Mouse (Mus musculus) lung, postnatal 0 days (tissue): ENCODE results near the gene Amn. TPM values are rescaled to one million over a fixed set of nuclear protein-coding genes. Genes with fewer than 3 reads are reported as not detected.
A peak's percentile ranks its signal among the peaks of the same experiment; 100 is the strongest.

Experiments used
- ATAC-seq: fragments of 200-750 bp; cut with Nextera tagmentation; 2 replicates; pipeline ENCODE4 v1.8.0; 2017; ENCODE audit warnings: moderate library complexity
- DNase-seq: peaks from one replicate; pipeline ENCODE4 v3.0.0-alpha.2; 2016; ENCODE audit warnings: low spot score
- H3K27ac ChIP-seq: fragments of 300-500 bp; sonication (generic); 2 replicates; pipeline ENCODE4 v1.5.1; 2014; ENCODE audit warnings: antibody characterized with exemption, mild to moderate bottlenecking, low read length, mixed read lengths
- H3K27me3 ChIP-seq: fragments of 300-500 bp; sonication (generic); replicated peaks from 2 replicates; pipeline ENCODE4 v1.6.1; 2014; ENCODE audit warnings: low read length, mixed read lengths; ENCODE audit not compliant: insufficient read depth
- H3K36me3 ChIP-seq: fragments of 300-500 bp; sonication (generic); 2 replicates; pipeline ENCODE4 v1.6.1; 2014; ENCODE audit warnings: low read length, mixed read lengths; ENCODE audit not compliant: insufficient read depth
- H3K4me1 ChIP-seq: fragments of 300-500 bp; sonication (generic); 2 replicates; pipeline ENCODE4 v1.6.1; 2014; ENCODE audit warnings: antibody characterized with exemption, low read depth, low read length, mixed read lengths; ENCODE audit not compliant: insufficient read depth
- H3K4me2 ChIP-seq: fragments of 300-500 bp; sonication (generic); replicated peaks from 2 replicates; pipeline ENCODE4 v1.6.1; 2014; ENCODE audit warnings: low read depth, mild to moderate bottlenecking, low read length, moderate library complexity, mixed read lengths
- H3K4me3 ChIP-seq: fragments of 300-500 bp; sonication (generic); 2 replicates; pipeline ENCODE4 v1.5.1; 2014; ENCODE audit warnings: low read depth, low read length
- H3K9ac ChIP-seq: fragments of 300-500 bp; sonication (generic); replicated peaks from 2 replicates; pipeline ENCODE4 v1.6.1; 2014; ENCODE audit warnings: low read depth, mild to moderate bottlenecking
- H3K9me3 ChIP-seq: fragments of 300-500 bp; sonication (generic); 2 replicates; pipeline ENCODE4 v1.6.1; 2016; ENCODE audit warnings: low read length, mixed read lengths
- CTCF ChIP-seq: IDR thresholded peaks from 2 replicates; pipeline ENCODE4 v1.5.1; 2016; ENCODE audit warnings: antibody characterized with exemption, mild to moderate bottlenecking
- EP300 ChIP-seq: IDR thresholded peaks from 2 replicates; pipeline ENCODE4 v1.6.1; 2016; ENCODE audit warnings: antibody characterized with exemption, mild to moderate bottlenecking, control low read depth
- WGBS: fragments of 180-500 bp; shearing (Covaris S2); extraction: QIAGEN DNeasy Blood & Tissue Kit; methylation state at CpG from one replicate; pipeline ENCODE4 v1.1.7; 2014; 5-methylcytosine and 5-hydroxymethylcytosine counted together
- polyA plus RNA-seq: library from polyadenylated mRNA; unstranded; fragments of >200 nt; fragmentation: Nextera tagmentation; extraction: Ambion mirVana; gene quantifications from 2 replicates; pipeline ENCODE4 v1.2.1, GENCODE M21; 2015

Amn gene
- polyA plus RNA-seq, 1 experiment from 2014 or later: 0.31 TPM

GRCm38 (mm10) chr12:111242346-111242745 is 28.5 kb upstream of the Amn start:
- H3K27me3 ChIP-seq: no peaks in the 10 kb centered on the region
- no peaks in the 10 kb centered on the region; the same call in 1 of the 2 replicates for H3K36me3 ChIP-seq
- no peak overlapping the region for H3K4me2 ChIP-seq
- H3K4me3 ChIP-seq: no peak overlapping the region
- H3K27ac ChIP-seq: no peak overlapping the region
- H3K9me3 ChIP-seq: no peaks in the 10 kb centered on the region
- 78% methylated on average over 5 of the region's 5 CpGs for WGBS
- H3K4me1 ChIP-seq: no peaks in the 10 kb centered on the region
- no peak for DNase-seq
- TF ChIP-seq CTCF: no peak
- TF ChIP-seq EP300: no peak
- ATAC-seq: no peak
- no peak overlapping the region for H3K9ac ChIP-seq

GRCm38 (mm10) chr12:111243733-111244132 is 27.2 kb upstream of the Amn start:
- no peak overlapping the region for H3K27ac ChIP-seq
- ATAC-seq (no peak), DNase-seq (no peak)
- H3K9ac ChIP-seq: no peak overlapping the region
- 80% methylated on average over 12 of the region's 12 CpGs for WGBS
- H3K4me1 ChIP-seq: no peaks in the 10 kb centered on the region
- H3K36me3 ChIP-seq: no peaks in the 10 kb centered on the region; the same call in 1 of the 2 replicates
- H3K9me3 ChIP-seq: no peaks in the 10 kb centered on the region
- no peaks in the 10 kb centered on the region for H3K27me3 ChIP-seq
- H3K4me3 ChIP-seq: no peak overlapping the region
- TF ChIP-seq CTCF: no peak
- no peak for TF ChIP-seq EP300
- no peak overlapping the region for H3K4me2 ChIP-seq

- Histone ChIP-seq H3K4me2 (no peak overlapping the region), H3K4me3 (no peak overlapping the region), H3K9me3 (no peaks in the 10 kb centered on the region), H3K27ac (no peak overlapping the region), H3K9ac (no peak overlapping the region), H3K36me3 (no peaks in the 10 kb centered on the region; the same call in none of the 2 replicates), H3K27me3 (no peaks in the 10 kb centered on the region), H3K4me1 (no peaks in the 10 kb centered on the region)
- no peak for TF ChIP-seq CTCF
- TF ChIP-seq EP300: no peak
- DNase-seq: no peak
- ATAC-seq: no peak
- WGBS: 74% methylated on average over 6 of the region's 6 CpGs
These were observed 25.8 kb upstream of the Amn start for GRCm38 (mm10) chr12:111245070-111245469.

DNA sequence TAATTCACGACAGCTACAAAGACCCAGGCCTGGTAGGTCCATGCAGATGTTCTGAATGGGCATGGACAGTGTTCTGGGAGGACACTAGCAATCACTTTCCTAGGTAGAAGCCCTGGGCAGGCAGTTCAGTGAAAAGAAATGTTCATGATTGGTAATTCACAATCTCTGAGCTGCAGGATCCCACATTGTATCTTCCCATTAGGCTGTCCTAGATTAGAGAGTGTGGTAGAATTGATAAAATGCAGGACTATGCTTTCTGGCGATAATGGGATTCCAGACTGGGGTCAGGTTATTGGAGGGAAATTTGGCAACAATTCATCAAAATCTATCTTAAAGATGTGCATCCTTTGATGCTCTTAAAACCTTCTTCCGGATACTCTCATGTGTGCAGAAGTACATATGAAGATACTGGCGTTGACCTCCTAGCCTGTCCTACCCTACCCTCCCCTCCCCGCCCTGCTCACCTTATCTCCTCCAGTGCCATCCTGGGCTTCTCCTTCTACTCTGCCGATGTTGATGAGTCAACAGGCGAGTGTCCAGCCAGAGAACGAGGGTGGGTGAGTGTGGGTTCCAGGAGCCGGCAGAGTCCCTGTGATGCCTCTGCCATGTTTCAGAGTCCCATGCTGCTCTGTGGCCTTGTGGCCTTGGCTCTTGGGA is 24.0 kb upstream of the Amn start:
- H3K27me3 ChIP-seq: no peaks in the 10 kb centered on the region
- H3K36me3 ChIP-seq: no peaks in the 10 kb centered on the region; the same call in none of the 2 replicates
- DNase-seq: no peak
- ATAC-seq: no peak
- no peak overlapping the region for H3K27ac ChIP-seq
- TF ChIP-seq EP300 (no peak), CTCF (no peak)
- H3K4me3 ChIP-seq: no peak overlapping the region
- no peaks in the 10 kb centered on the region for H3K9me3 ChIP-seq
- no peak overlapping the region for H3K4me2 ChIP-seq
- H3K9ac ChIP-seq: no peak overlapping the region
- no peaks in the 10 kb centered on the region for H3K4me1 ChIP-seq
- 92% methylated on average over 9 of the region's 9 CpGs for WGBS

- H3K9me3 ChIP-seq: no peaks in the 10 kb centered on the region
- H3K4me3 ChIP-seq: no peak overlapping the region
- WGBS: 44% methylated on average over 3 of the region's 3 CpGs
- 0 out of 2 replicates have a peak, but pooled peaks have one; percentile 10 for TF ChIP-seq CTCF
- no peak for TF ChIP-seq EP300
- H3K4me1 ChIP-seq: no peaks in the 10 kb centered on the region
- H3K27ac ChIP-seq: no peak overlapping the region
- no peak overlapping the region for H3K4me2 ChIP-seq
- no peaks in the 10 kb centered on the region; the same call in 1 of the 2 replicates for H3K36me3 ChIP-seq
- no peak overlapping the region for H3K9ac ChIP-seq
- no peak for ATAC-seq
- no peaks in the 10 kb centered on the region for H3K27me3 ChIP-seq
- DNase-seq: no peak
These were observed 21.8 kb upstream of the Amn start for GRCm38 (mm10) chr12:111249095-111249494.

DNA sequence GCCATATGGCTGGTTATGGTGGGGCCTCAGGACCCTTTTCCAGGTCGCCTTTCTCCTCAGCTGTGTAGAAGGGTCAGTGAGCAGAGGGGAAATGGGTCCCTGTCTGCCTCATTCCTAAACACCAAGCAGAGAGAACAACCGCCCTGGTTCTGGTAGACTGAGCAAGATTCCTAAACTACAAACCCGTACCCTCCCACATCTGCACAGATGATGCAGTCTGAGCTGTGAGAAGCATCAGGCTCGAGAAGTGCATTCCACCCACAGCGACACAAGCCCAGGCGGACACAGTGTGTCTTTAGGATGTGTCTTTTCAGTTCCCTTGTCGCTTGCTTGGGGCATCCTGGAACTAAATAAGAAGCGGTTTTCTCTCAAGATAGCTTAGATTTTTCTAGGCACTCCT is 20.8 kb upstream of the Amn start:
- Histone ChIP-seq H3K9ac (no peak overlapping the region), H3K4me1 (no peaks in the 10 kb centered on the region), H3K9me3 (no peaks in the 10 kb centered on the region), H3K27ac (no peak overlapping the region), H3K36me3 (no peaks in the 10 kb centered on the region; the same call in 1 of the 2 replicates), H3K4me2 (no peak overlapping the region), H3K4me3 (no peak overlapping the region), H3K27me3 (no peaks in the 10 kb centered on the region)
- no peak for DNase-seq
- 91% methylated on average over 8 of the region's 8 CpGs for WGBS
- TF ChIP-seq CTCF: no peak
- no peak for TF ChIP-seq EP300
- no peak for ATAC-seq
